Mouse (Mus musculus) liver, embryonic 14.5 days (tissue): ENCODE measurements around the gene Klk14. TPM values are rescaled to one million over a fixed set of nuclear protein-coding genes. Genes with fewer than 3 reads are reported as not detected.

Source experiments
- ATAC-seq: fragments of 200-750 bp; cut with Nextera tagmentation; 2 replicates; pipeline ENCODE4 v1.8.0; 2017; ENCODE audit warnings: moderate number of reproducible peaks, mild to moderate bottlenecking, moderate library complexity; ENCODE audit not compliant: insufficient read depth
- DNase-seq, 3 experiments: peaks; one replicate each; pipeline ENCODE4 v3.0.0-alpha.2; 2012 to 2013; ENCODE audit warnings: low read depth in 3 of 3, low spot score in 3 of 3
- H3K27ac ChIP-seq: fragments of 300-500 bp; sonication (generic); 2 replicates; pipeline ENCODE4 v1.5.1; 2014; ENCODE audit warnings: moderate library complexity, mild to moderate bottlenecking, control low read depth, inconsistent platforms
- H3K27me3 ChIP-seq: fragments of 300-500 bp; sonication (generic); 2 replicates; pipeline ENCODE4 v1.6.1; 2014; ENCODE audit warnings: mild to moderate bottlenecking, low read length, moderate library complexity; ENCODE audit not compliant: control insufficient read depth, insufficient read depth
- H3K36me3 ChIP-seq: fragments of 300-500 bp; sonication (generic); replicated peaks from 2 replicates; pipeline ENCODE4 v1.6.1; 2014; ENCODE audit warnings: low read depth; ENCODE audit not compliant: control insufficient read depth, insufficient read depth
- H3K4me1 ChIP-seq, 2 experiments: fragments of 200-500 bp in 1 of 2; fragments of 300-500 bp in 1 of 2; sonication (generic) in 1 of 2; replicated peaks; 2 replicates each; pipeline ENCODE4 v1.6.1; 2012 to 2014; ENCODE audit warnings: antibody characterized with exemption in 1 of 2, inconsistent platforms in 1 of 2, low read length in 1 of 2; ENCODE audit not compliant: control insufficient read depth in 2 of 2, insufficient read depth in 2 of 2
- H3K4me2 ChIP-seq: fragments of 300-500 bp; sonication (generic); 2 replicates; pipeline ENCODE4 v1.6.1; 2014; ENCODE audit warnings: low read depth, mild to moderate bottlenecking, control low read depth, moderate library complexity
- H3K4me3 ChIP-seq, 2 experiments: fragments of 200-500 bp in 1 of 2; fragments of 300-500 bp in 1 of 2; sonication (generic) in 1 of 2; 2 replicates each; pipeline ENCODE4 v1.5.1; 2012 to 2014; ENCODE audit warnings: low read depth in 2 of 2, low read length in 2 of 2, mild to moderate bottlenecking in 2 of 2, control low read depth in 1 of 2, inconsistent platforms in 1 of 2, moderate library complexity in 1 of 2; ENCODE audit not compliant: insufficient read depth in 1 of 2
- H3K9ac ChIP-seq: fragments of 300-500 bp; sonication (generic); replicated peaks from 2 replicates; pipeline ENCODE4 v1.6.1; 2014; ENCODE audit warnings: mild to moderate bottlenecking, control low read depth, moderate library complexity
- H3K9me3 ChIP-seq: fragments of 300-500 bp; sonication (generic); 2 replicates; pipeline ENCODE4 v1.6.1; 2016; ENCODE audit warnings: low read length, mixed read lengths; ENCODE audit not compliant: control insufficient read depth
- CTCF ChIP-seq: IDR thresholded peaks from 2 replicates; pipeline ENCODE4 v1.5.1; 2016; ENCODE audit warnings: antibody characterized with exemption, low read depth, control low read depth
- EP300 ChIP-seq: IDR thresholded peaks from 2 replicates; pipeline ENCODE4 v1.6.1; 2016; ENCODE audit warnings: antibody characterized with exemption, low read depth
- WGBS: fragments of 180-500 bp; shearing (Covaris S2); extraction: QIAGEN DNeasy Blood & Tissue Kit; methylation state at CpG from one replicate; pipeline ENCODE4 v1.1.7; 2014; ENCODE audit not compliant: insufficient replicate concordance; 5-methylcytosine and 5-hydroxymethylcytosine counted together
- polyA plus RNA-seq, 2 experiments: library from polyadenylated mRNA; depleted of rRNA in 1 of 2; stranded (reverse) in 1 of 2; unstranded in 1 of 2; fragments of >200 nt; fragmentation: Nextera tagmentation in 1 of 2; extraction: Ambion mirVana in 1 of 2; gene quantifications; 2 replicates each; pipeline versions ENCODE4 v1.2.1 to v1.2.3; 2012 to 2014

Klk14 gene
- polyA plus RNA-seq (2012; rRNA removed), result 0.04 and 0.05 TPM in 2 replicates
- polyA plus RNA-seq (2014; fragmentation: Nextera tagmentation; extraction: Ambion mirVana), result not detected in 2 replicates

DNA sequence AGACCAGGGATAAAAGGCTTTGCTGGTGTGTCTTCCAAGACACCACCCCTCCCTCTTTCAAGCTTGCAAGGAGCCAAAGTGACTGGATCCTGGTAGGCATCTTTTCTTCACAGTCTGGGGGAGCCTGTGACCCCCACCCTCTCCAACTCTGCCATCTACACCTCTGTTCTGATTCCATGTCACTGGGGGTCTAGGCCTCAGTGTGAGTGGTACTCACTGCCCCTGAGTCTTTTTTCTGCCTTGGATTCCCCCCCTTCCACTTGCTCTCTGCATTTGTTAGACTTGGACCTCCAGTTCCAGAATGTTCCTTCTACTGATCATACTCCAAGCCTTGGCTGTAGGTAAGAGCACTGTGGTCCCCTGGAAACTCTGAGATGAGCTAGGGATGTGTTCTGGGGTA lies at the start of gene Klk14:
Gene Klk14, plus strand, starts transcription at position 301 of the 400 bp plus-strand sequence.
- ATAC-seq, result no peak
- no peaks in the 10 kb centered on the region for H3K36me3 ChIP-seq

DNA sequence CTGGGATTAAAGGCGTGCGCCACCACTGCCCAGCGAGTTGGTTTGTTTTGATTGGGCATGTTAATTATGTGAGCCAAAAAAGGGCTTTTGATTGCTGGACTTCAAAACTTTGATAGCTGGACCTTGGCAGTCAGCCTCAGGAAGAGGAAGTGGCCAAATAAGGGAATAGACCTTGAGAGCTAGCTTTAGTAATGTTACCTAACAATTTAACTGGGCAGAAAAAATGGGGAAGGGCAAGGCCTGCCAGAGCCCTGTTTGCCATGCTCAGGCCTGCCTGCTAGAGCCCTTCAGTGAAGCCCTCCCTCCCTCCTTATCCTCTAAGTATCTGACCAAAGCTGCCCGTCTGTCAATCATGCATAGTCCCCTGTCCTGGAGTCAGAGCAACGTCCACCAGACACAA lies 47.6 kb upstream of the Klk14 start:
- Histone ChIP-seq H3K36me3 (no peaks in the 10 kb centered on the region), H3K9ac (no peak overlapping the region), H3K27me3 (no peaks in the 10 kb centered on the region), H3K4me1 (no peaks in the 10 kb centered on the region; a peak in 1 of 4 replicates), H3K27ac (no peak overlapping the region), H3K4me2 (no peak overlapping the region), H3K9me3 (no peaks in the 10 kb centered on the region), H3K4me3 (no peak overlapping the region)
- TF ChIP-seq CTCF, result no peak
- no peak for TF ChIP-seq EP300
- ATAC-seq (no peak), DNase-seq (no peak)
- WGBS, result 48% methylated on average over 5 of the region's 5 CpGs

More for the DNA sequence above, at the start of gene Klk14:
- H3K9ac ChIP-seq, result no peak within 1 kb of the TSS
- no peaks in the 10 kb centered on the region for H3K9me3 ChIP-seq
- H3K4me1 ChIP-seq, result no peaks in the 10 kb centered on the region
- no peak for DNase-seq
- H3K27ac ChIP-seq, result no peak within 1 kb of the TSS
- H3K4me2 ChIP-seq, result no peak within 1 kb of the TSS
- TF ChIP-seq EP300 (no peak), CTCF (no peak)
- H3K4me3 ChIP-seq, result no peak within 1 kb of the TSS
- H3K27me3 ChIP-seq, result no peaks in the 10 kb centered on the region

DNA sequence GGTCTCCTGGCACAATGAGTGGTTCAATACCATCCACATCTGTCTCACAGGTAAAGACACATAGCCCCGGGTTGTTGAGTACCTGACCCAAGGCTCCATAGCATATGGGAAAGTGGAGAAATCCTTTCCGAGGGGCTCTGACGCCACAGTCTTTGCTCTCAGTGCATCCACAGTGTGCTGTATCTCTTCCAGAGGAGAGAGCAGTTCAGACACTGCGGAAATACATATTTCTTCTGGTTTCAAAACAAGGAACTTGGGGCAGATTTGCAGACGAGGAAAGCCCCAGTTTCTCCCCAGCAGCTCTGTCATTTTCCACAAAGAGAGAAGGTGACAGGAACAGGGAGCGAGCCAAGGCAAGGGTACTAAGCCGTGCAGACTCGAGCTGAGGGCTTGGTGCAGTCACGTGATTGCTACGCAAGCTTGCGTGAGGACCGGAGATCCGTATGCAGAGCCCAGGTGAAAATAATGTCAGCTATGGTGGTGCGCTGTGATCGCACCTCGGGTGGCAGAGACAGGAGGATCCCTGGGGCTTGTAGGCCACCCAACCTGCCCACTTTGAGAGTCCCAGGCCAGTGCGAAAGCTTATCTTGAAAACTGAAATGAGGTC lies 47.1 kb upstream of the Klk14 start:
- ATAC-seq (no peak), DNase-seq (no peak)
- TF ChIP-seq CTCF, result no peak
- no peak for TF ChIP-seq EP300
- Histone ChIP-seq H3K4me3 (no peak overlapping the region), H3K27ac (no peak overlapping the region), H3K36me3 (no peaks in the 10 kb centered on the region), H3K4me2 (no peak overlapping the region), H3K9me3 (no peaks in the 10 kb centered on the region), H3K9ac (no peak overlapping the region), H3K4me1 (no peaks in the 10 kb centered on the region; a peak in 1 of 4 replicates), H3K27me3 (no peaks in the 10 kb centered on the region)
- WGBS, result 58% methylated on average over 17 of the region's 17 CpGs

DNA sequence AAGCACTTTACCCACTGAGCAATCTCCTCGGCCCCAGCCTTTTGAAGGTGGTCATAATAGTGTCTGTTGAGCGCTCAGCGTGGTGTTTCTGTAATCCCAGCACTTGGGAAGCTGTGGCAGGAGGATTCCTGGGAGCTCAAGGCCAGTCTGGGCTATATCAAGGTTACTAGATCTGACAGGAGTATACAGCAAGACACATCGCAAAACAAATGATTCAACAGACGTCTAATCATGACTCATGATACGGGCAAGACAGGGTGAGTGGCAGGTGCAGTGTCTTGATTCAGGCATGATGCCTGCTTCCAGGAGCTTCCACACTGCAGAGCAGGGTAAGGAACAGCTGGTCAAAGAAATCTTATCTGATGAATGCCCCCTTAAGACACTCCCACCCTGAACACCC lies 37.5 kb upstream of the Klk14 start:
- Histone ChIP-seq H3K4me3 (no peak overlapping the region), H3K4me1 (no peaks in the 10 kb centered on the region), H3K36me3 (no peaks in the 10 kb centered on the region), H3K9me3 (no peaks in the 10 kb centered on the region), H3K27me3 (no peaks in the 10 kb centered on the region), H3K27ac (no peak overlapping the region), H3K4me2 (no peak overlapping the region), H3K9ac (no peak overlapping the region)
- 64% methylated on average over 6 of the region's 6 CpGs for WGBS
- ATAC-seq, result no peak
- TF ChIP-seq CTCF, result no peak
- no peak for TF ChIP-seq EP300
- DNase-seq, result no peak

- no peak overlapping the region for H3K4me2 ChIP-seq
- no peaks in the 10 kb centered on the region for H3K36me3 ChIP-seq
- no peak for TF ChIP-seq EP300
- no peak for TF ChIP-seq CTCF
- H3K9me3 ChIP-seq, result no peaks in the 10 kb centered on the region
- no peak overlapping the region for H3K4me3 ChIP-seq
- no peak overlapping the region for H3K27ac ChIP-seq
- no peak for ATAC-seq
- H3K9ac ChIP-seq, result no peak overlapping the region
- no peak for DNase-seq
- H3K27me3 ChIP-seq, result no peaks in the 10 kb centered on the region
- 26% methylated on average over 3 of the region's 3 CpGs for WGBS
- no peaks in the 10 kb centered on the region for H3K4me1 ChIP-seq
Measured at GRCm38 (mm10) chr7:43654519-43654918, 35.7 kb upstream of the Klk14 start.
